Mouse (Mus musculus) forebrain, embryonic 15.5 days (tissue): ENCODE data around the gene Nfib. TPM values are rescaled to one million over a fixed set of nuclear protein-coding genes. Genes with fewer than 3 reads are reported as not detected.

Experiments used
- ATAC-seq: fragments of 200-750 bp; cut with Nextera tagmentation; replicated peaks from 2 replicates; pipeline ENCODE4 v1.8.0; 2017; ENCODE audit warnings: mild to moderate bottlenecking, moderate TSS enrichment, moderate library complexity
- H3K27ac ChIP-seq: fragments of 300-500 bp; sonication (generic); replicated peaks from 2 replicates; pipeline ENCODE4 v1.5.1; 2015; ENCODE audit warnings: mild to moderate bottlenecking, inconsistent platforms
- H3K27me3 ChIP-seq: fragments of 300-500 bp; sonication (generic); 2 replicates; pipeline ENCODE4 v1.6.1; 2015; ENCODE audit warnings: inconsistent platforms
- H3K36me3 ChIP-seq: fragments of 300-500 bp; sonication (generic); 2 replicates; pipeline ENCODE4 v1.6.1; 2015; ENCODE audit warnings: mild to moderate bottlenecking, inconsistent platforms
- H3K4me1 ChIP-seq: fragments of 300-500 bp; sonication (generic); 2 replicates; pipeline ENCODE4 v1.6.1; 2015; ENCODE audit warnings: inconsistent platforms
- H3K4me2 ChIP-seq: fragments of 300-500 bp; sonication (generic); replicated peaks from 2 replicates; pipeline ENCODE4 v1.6.1; 2015; ENCODE audit warnings: mild to moderate bottlenecking, inconsistent platforms
- H3K4me3 ChIP-seq: fragments of 300-500 bp; sonication (generic); 2 replicates; pipeline ENCODE4 v1.5.1; 2015; ENCODE audit warnings: mild to moderate bottlenecking, inconsistent platforms
- H3K9ac ChIP-seq: fragments of 300-500 bp; sonication (generic); replicated peaks from 2 replicates; pipeline ENCODE4 v1.6.1; 2015; ENCODE audit warnings: mild to moderate bottlenecking, inconsistent platforms
- H3K9me3 ChIP-seq: fragments of 300-500 bp; sonication (generic); 2 replicates; pipeline ENCODE4 v1.6.1; 2016; ENCODE audit warnings: inconsistent platforms
- WGBS: fragments of 180-500 bp; shearing (Covaris S2); methylation state at CpG from one replicate; pipeline ENCODE4 v1.1.7; 2015; ENCODE audit warnings: mixed read lengths; 5-methylcytosine and 5-hydroxymethylcytosine counted together
- polyA plus RNA-seq: library from polyadenylated mRNA; unstranded; fragments of >200 nt; fragmentation: Nextera tagmentation; extraction: Ambion mirVana; gene quantifications from 2 replicates; pipeline ENCODE4 v1.2.1, GENCODE M21; 2015

The Nfib gene
- polyA plus RNA-seq, 1 experiment from 2014 or later: 282 TPM

GRCm38 (mm10) chr4:82497671-82498631 lies 207.6 kb downstream of the Nfib start:
- no peaks in the 10 kb centered on the region for H3K36me3 ChIP-seq
- ATAC-seq: no peak

GRCm38 (mm10) chr4:82497141-82497566 lies 208.4 kb downstream of the Nfib start:
- H3K27me3 ChIP-seq: no peaks in the 10 kb centered on the region
- H3K4me2 ChIP-seq: peak overlapping the region; percentile 48
- H3K4me3 ChIP-seq: peak overlapping the region; percentile 75
- H3K4me1 ChIP-seq: peaks cover 26% of the 10 kb centered on the region
- 46% methylated on average over 8 of the region's 8 CpGs for WGBS
- H3K27ac ChIP-seq: peak overlapping the region; percentile 93
- ATAC-seq: no peak
- H3K36me3 ChIP-seq: no peaks in the 10 kb centered on the region
- H3K9ac ChIP-seq: peak overlapping the region; percentile 52
- no peaks in the 10 kb centered on the region for H3K9me3 ChIP-seq

More at GRCm38 (mm10) chr4:82497671-82498631, 207.6 kb downstream of the Nfib start:
- no peaks in the 10 kb centered on the region for H3K9me3 ChIP-seq
- peak overlapping the region; percentile 52 for H3K9ac ChIP-seq
- H3K4me2 ChIP-seq: peak overlapping the region; percentile 48
- 51% methylated on average over 26 of the region's 26 CpGs for WGBS
- peak overlapping the region; percentile 93 for H3K27ac ChIP-seq
- H3K27me3 ChIP-seq: no peaks in the 10 kb centered on the region
- H3K4me3 ChIP-seq: peak overlapping the region; percentile 75
- peaks cover 18% of the 10 kb centered on the region for H3K4me1 ChIP-seq

DNA sequence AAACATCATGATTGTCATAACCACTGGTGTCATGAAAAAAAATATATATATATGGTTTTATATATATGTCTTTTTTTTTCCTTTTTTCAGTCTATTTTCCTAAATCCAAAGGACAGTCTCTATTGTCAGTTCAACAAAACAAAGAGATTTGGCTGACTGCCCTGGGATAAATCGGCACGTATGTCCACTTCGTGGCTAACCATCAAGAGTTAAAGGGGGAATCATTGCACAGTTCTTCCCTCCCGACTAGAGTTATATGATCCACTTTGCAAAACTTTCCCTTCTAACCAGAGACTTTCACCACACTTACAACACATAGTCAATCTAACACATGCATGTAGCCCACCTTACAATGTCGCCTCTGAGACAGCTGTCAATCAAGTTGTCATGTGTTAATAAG lies 209.2 kb downstream of the Nfib start:
- Histone ChIP-seq H3K4me1 (peaks cover 30% of the 10 kb centered on the region), H3K9me3 (no peaks in the 10 kb centered on the region), H3K9ac (peak overlapping the region; percentile 52), H3K27me3 (no peaks in the 10 kb centered on the region), H3K4me3 (peak overlapping the region; percentile 75), H3K36me3 (no peaks in the 10 kb centered on the region), H3K27ac (peak overlapping the region; percentile 93), H3K4me2 (peak overlapping the region; percentile 48)
- WGBS: 30% methylated on average over 5 of the region's 5 CpGs
- no peak for ATAC-seq

- Histone ChIP-seq H3K4me2 (peak overlapping the region; percentile 48), H3K9ac (peak overlapping the region; percentile 43), H3K4me1 (peaks cover 38% of the 10 kb centered on the region), H3K27me3 (no peaks in the 10 kb centered on the region), H3K4me3 (peak overlapping the region; percentile 75), H3K36me3 (no peaks in the 10 kb centered on the region), H3K9me3 (no peaks in the 10 kb centered on the region), H3K27ac (peak overlapping the region; percentile 93)
- ATAC-seq: peak; percentile 45; the same call in 1 of the 2 replicates
- WGBS: 37% methylated on average over 6 of the region's 6 CpGs
Measured at GRCm38 (mm10) chr4:82495605-82496004, 209.9 kb downstream of the Nfib start.

GRCm38 (mm10) chr4:82494829-82495228 lies 210.7 kb downstream of the Nfib start:
- Histone ChIP-seq H3K36me3 (no peaks in the 10 kb centered on the region), H3K4me1 (peaks cover 44% of the 10 kb centered on the region), H3K27me3 (no peaks in the 10 kb centered on the region), H3K9ac (peak overlapping the region; percentile 43), H3K9me3 (no peaks in the 10 kb centered on the region), H3K4me3 (peak overlapping the region; percentile 75), H3K4me2 (peak overlapping the region; percentile 48), H3K27ac (peak overlapping the region; percentile 93)
- WGBS: 23% methylated on average over 10 of the region's 10 CpGs
- peak; percentile 77 for ATAC-seq

DNA sequence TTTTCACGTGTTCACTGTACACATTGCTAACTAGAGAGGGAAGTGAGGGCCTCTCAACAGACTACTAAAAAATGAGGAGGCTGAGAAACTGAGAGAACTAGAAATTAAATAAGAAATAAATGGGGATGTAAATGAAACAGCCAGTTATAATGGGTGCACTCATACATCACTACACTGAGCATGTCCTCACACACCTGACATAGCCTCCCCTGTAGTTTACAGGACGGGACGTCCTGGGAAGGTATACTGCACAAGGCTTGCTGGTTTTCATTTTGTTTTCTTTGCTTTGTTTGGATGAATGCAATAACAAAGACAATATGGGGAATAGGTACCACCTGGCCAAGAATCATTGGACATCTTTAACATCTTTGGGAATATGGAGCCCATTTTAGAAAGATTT lies 211.1 kb downstream of the Nfib start:
- Histone ChIP-seq H3K4me1 (peaks cover 45% of the 10 kb centered on the region), H3K9ac (peak overlapping the region; percentile 43), H3K4me3 (peak overlapping the region; percentile 75)

DNA sequence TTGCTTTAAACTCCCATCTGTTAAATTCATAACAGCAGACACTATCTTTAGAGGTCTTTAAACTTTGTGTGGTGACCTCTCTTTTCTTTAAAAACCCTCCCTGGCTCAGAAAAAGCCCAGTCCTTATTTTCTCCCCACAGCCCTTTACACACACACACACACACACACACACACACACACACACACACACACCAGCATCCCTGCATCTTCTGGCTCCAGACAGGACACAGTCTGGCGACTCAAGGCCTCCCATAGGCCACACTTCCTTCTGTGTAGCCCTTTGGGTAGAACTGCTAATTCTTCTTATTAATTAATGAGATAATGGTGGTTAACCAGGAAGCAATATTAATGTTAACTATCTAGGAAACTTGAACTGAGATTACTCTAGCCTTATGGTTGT lies 211.7 kb downstream of the Nfib start:
- no peaks in the 10 kb centered on the region for H3K27me3 ChIP-seq
- ATAC-seq: no peak
- H3K9ac ChIP-seq: peak overlapping the region; percentile 43
- H3K27ac ChIP-seq: peak overlapping the region; percentile 93
- peaks cover 47% of the 10 kb centered on the region for H3K4me1 ChIP-seq
- no peaks in the 10 kb centered on the region for H3K9me3 ChIP-seq
- no peaks in the 10 kb centered on the region for H3K36me3 ChIP-seq
- H3K4me2 ChIP-seq: peak overlapping the region; percentile 48
- peak overlapping the region; percentile 75 for H3K4me3 ChIP-seq
- WGBS: 35% methylated on average over 1 of the region's 1 CpGs

More for the DNA sequence above, 211.1 kb downstream of the Nfib start:
- no peaks in the 10 kb centered on the region for H3K27me3 ChIP-seq
- peak overlapping the region; percentile 48 for H3K4me2 ChIP-seq
- ATAC-seq: no peak; the same call in 1 of the 2 replicates
- peak overlapping the region; percentile 93 for H3K27ac ChIP-seq
- no peaks in the 10 kb centered on the region for H3K9me3 ChIP-seq
- H3K36me3 ChIP-seq: no peaks in the 10 kb centered on the region
- WGBS: 29% methylated on average over 3 of the region's 3 CpGs

- H3K27me3 ChIP-seq: no peaks in the 10 kb centered on the region
- peaks cover 50% of the 10 kb centered on the region for H3K4me1 ChIP-seq
- WGBS: 36% methylated on average over 7 of the region's 7 CpGs
- H3K4me3 ChIP-seq: peak overlapping the region; percentile 75
- peak overlapping the region; percentile 43 for H3K9ac ChIP-seq
- H3K27ac ChIP-seq: peak overlapping the region; percentile 93
- no peaks in the 10 kb centered on the region for H3K9me3 ChIP-seq
- H3K4me2 ChIP-seq: peak overlapping the region; percentile 48
- ATAC-seq: no peak
- no peaks in the 10 kb centered on the region for H3K36me3 ChIP-seq
Measured at GRCm38 (mm10) chr4:82493363-82493762, 212.2 kb downstream of the Nfib start.

GRCm38 (mm10) chr4:82492737-82493136 lies 212.8 kb downstream of the Nfib start:
- WGBS: 43% methylated on average over 2 of the region's 2 CpGs
- Histone ChIP-seq H3K27ac (peak overlapping the region; percentile 93), H3K9me3 (no peaks in the 10 kb centered on the region), H3K27me3 (no peaks in the 10 kb centered on the region), H3K9ac (peak overlapping the region; percentile 43), H3K4me1 (peaks cover 55% of the 10 kb centered on the region), H3K36me3 (0 out of 2 replicates have a peak, but pooled peaks cover under 1% of the 10 kb centered on the region), H3K4me3 (peak overlapping the region; percentile 75), H3K4me2 (peak overlapping the region; percentile 48)
- no peak for ATAC-seq

- Histone ChIP-seq H3K9ac (peak overlapping the region; percentile 20; the same call in 1 of the 2 replicates), H3K4me1 (peaks cover 76% of the 10 kb centered on the region), H3K4me3 (peak overlapping the region; percentile 13), H3K4me2 (peak overlapping the region; percentile 30), H3K27ac (0 out of 2 replicates have a peak overlapping the region, but pooled peaks have one; percentile 1), H3K27me3 (no peaks in the 10 kb centered on the region), H3K36me3 (peaks cover 8% of the 10 kb centered on the region; the same call in 1 of the 2 replicates), H3K9me3 (no peaks in the 10 kb centered on the region)
- no peak for ATAC-seq
- 31% methylated on average over 2 of the region's 2 CpGs for WGBS
Measured at GRCm38 (mm10) chr4:82489939-82490338, 215.6 kb downstream of the Nfib start.

DNA sequence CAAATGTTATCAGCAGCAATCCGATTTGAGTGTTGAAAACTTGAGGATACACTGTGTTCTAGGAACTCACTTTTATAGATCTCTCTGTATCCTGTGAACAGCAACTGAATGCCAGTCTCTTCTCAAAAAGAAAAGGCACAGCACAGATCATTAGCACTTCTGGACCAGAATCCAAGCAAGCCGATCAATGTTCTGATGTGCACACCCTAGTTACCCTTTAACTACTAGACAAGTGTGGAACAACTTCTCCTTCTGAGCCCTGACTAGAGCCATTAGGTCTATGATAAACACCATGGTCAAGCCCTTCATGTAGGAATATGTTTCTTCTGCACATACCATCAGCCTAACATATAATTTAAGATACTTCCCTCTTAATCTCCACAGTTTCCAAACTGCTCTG lies 219.6 kb downstream of the Nfib start:
- H3K9me3 ChIP-seq: no peaks in the 10 kb centered on the region
- no peak for ATAC-seq
- H3K36me3 ChIP-seq: peaks cover 8% of the 10 kb centered on the region; the same call in 1 of the 2 replicates
- H3K27me3 ChIP-seq: no peaks in the 10 kb centered on the region
- peaks cover 74% of the 10 kb centered on the region for H3K4me1 ChIP-seq
- H3K27ac ChIP-seq: no peak overlapping the region
- H3K4me2 ChIP-seq: peak overlapping the region; percentile 5; the same call in 1 of the 2 replicates
- H3K4me3 ChIP-seq: no peak overlapping the region
- H3K9ac ChIP-seq: no peak overlapping the region
- WGBS: 82% methylated on average over 2 of the region's 2 CpGs

DNA sequence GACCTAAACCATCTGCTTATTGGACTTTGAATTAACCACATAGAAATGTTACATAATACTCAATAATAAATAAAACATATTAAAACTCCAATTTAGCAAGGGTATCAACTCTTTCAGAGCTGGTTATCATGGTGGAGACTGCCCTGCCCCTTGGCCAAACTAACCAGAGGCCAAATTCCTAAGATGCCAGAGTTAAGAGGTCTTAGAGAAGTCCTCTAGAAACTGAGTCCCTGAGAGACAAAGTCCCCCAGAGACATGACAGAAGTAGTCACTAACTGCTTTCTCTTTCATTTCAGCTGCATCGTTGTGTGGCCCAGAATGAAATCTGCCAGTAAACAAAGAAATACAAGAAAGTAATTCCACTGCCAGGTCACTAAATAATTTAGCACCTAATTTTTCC lies 221.7 kb downstream of the Nfib start:
- WGBS: 45% methylated on average over 1 of the region's 1 CpGs
- peaks cover 12% of the 10 kb centered on the region for H3K36me3 ChIP-seq
- no peak overlapping the region for H3K9ac ChIP-seq
- H3K27me3 ChIP-seq: no peaks in the 10 kb centered on the region
- ATAC-seq: no peak
- H3K4me2 ChIP-seq: peak overlapping the region; percentile 17; the same call in 1 of the 2 replicates
- no peaks in the 10 kb centered on the region for H3K9me3 ChIP-seq
- H3K4me1 ChIP-seq: peaks cover 69% of the 10 kb centered on the region
- H3K27ac ChIP-seq: no peak overlapping the region
- H3K4me3 ChIP-seq: no peak overlapping the region
